Mouse (Mus musculus) erythroblast, embryonic 14.5 days (primary cell): Measurements from ENCODE around the gene Yju2.

ENCODE experiments used
- GATA1 ChIP-seq: IDR thresholded peaks from 2 replicates; pipeline ENCODE4 v1.6.1; 2012; ENCODE audit warnings: low read length, inconsistent platforms, mixed read lengths
- TAL1 ChIP-seq: IDR thresholded peaks from 3 replicates; pipeline ENCODE4 v1.6.1; 2012; ENCODE audit warnings: low read length, inconsistent platforms, mixed read lengths

DNA sequence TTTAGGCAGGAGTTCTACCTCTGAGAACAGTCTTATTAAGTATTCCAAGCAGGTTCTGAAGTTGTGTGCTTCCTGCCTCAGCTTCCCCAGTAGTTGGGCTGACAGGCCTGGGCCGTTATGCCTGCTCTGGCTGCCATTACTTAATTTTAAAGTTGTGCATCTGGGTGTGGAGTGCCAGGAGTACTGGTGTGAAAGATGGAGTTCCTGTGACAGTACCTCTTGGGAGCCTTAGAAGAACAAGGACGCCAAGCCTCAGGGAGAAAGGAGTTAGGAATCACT lies 51.0 kb downstream of the Yju2 start:
- no peak for TF ChIP-seq TAL1
- no peak for TF ChIP-seq GATA1
